Mouse (Mus musculus) thymus, adult 2 months (tissue): ENCODE data around the gene Vmn1r1.

ENCODE experiments used
- CTCF ChIP-seq: fragments of 200-500 bp; IDR thresholded peaks from 2 replicates; pipeline ENCODE4 v1.5.1; 2012; ENCODE audit warnings: mild to moderate bottlenecking, control low read depth, low read length, moderate library complexity, borderline replicate concordance; ENCODE audit not compliant: control insufficient read depth, poor library complexity, insufficient read depth; ENCODE audit errors: extremely low read depth
- POLR2A ChIP-seq: fragments of 200-500 bp; IDR thresholded peaks from 2 replicates; pipeline ENCODE4 v1.6.1; 2012; ENCODE audit warnings: mild to moderate bottlenecking, low read length, control low read depth, moderate library complexity; ENCODE audit not compliant: control insufficient read depth, poor library complexity, insufficient read depth; ENCODE audit errors: extremely low read depth

DNA sequence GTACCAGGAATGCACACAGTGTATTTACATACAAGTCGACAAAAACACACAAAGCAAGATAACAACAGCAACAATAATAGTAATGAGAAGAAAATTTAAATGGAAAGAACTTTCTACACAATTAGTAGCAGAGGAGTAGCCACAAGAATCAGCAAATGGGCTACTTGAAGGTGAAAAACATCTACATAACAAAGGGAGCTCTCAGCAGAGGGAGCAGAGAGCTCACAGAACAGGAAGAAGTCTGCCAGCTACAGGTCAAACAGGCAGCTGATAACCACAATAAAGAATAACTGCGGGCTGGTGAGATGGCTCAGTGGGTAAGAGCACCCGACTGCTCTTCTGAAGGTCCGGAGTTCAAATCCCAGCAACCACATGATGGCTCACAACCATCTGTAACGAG is 26.9 kb upstream of the Vmn1r1 start:
- TF ChIP-seq POLR2A = no peak
- TF ChIP-seq CTCF = no peak
